Mouse (Mus musculus) midbrain, embryonic 12.5 days (tissue): ENCODE results near the gene Zic2. TPM values are rescaled to one million over a fixed set of nuclear protein-coding genes. Genes with fewer than 3 reads are reported as not detected.
A peak's percentile ranks its signal among the peaks of the same experiment; 100 is the strongest.
"Not testable (repeated sequence)": the region's sequence is repeated elsewhere in the genome, so short reads cannot be mapped to it uniquely, and the experiment has no call there.

Experiments used
- ATAC-seq: fragments of 200-750 bp; cut with Nextera tagmentation; 2 replicates; pipeline ENCODE4 v1.8.0; 2017; ENCODE audit warnings: low read depth, moderate TSS enrichment, moderate library complexity; ENCODE audit not compliant: low FRiP score
- H3K27ac ChIP-seq: fragments of 300-500 bp; sonication (generic); replicated peaks from 2 replicates; pipeline ENCODE4 v1.5.1; 2016; ENCODE audit warnings: mild to moderate bottlenecking
- H3K27me3 ChIP-seq: fragments of 300-500 bp; sonication (generic); 2 replicates; pipeline ENCODE4 v1.6.1; 2016; ENCODE audit warnings: mild to moderate bottlenecking
- H3K36me3 ChIP-seq: fragments of 300-500 bp; sonication (generic); 2 replicates; pipeline ENCODE4 v1.6.1; 2016
- H3K4me1 ChIP-seq: fragments of 300-500 bp; sonication (generic); 2 replicates; pipeline ENCODE4 v1.6.1; 2016
- H3K4me2 ChIP-seq: fragments of 300-500 bp; sonication (generic); replicated peaks from 2 replicates; pipeline ENCODE4 v1.6.1; 2016; ENCODE audit warnings: mild to moderate bottlenecking, moderate library complexity
- H3K4me3 ChIP-seq: fragments of 300-500 bp; sonication (generic); 2 replicates; pipeline ENCODE4 v1.5.1; 2016; ENCODE audit warnings: mild to moderate bottlenecking
- H3K9ac ChIP-seq: fragments of 300-500 bp; sonication (generic); replicated peaks from 2 replicates; pipeline ENCODE4 v1.6.1; 2016; ENCODE audit warnings: mild to moderate bottlenecking, moderate library complexity
- H3K9me3 ChIP-seq: fragments of 300-500 bp; sonication (generic); 2 replicates; pipeline ENCODE4 v1.6.1; 2016; ENCODE audit warnings: mild to moderate bottlenecking
- WGBS: fragments of 180-500 bp; shearing (Covaris S2); methylation state at CpG from one replicate; pipeline ENCODE4 v1.1.7; 2016; 5-methylcytosine and 5-hydroxymethylcytosine counted together
- polyA plus RNA-seq: library from polyadenylated mRNA; unstranded; fragments of >200 nt; fragmentation: Nextera tagmentation; extraction: Ambion mirVana; gene quantifications from 2 replicates; pipeline ENCODE4 v1.2.1, GENCODE M21; 2016

Zic2 gene
- polyA plus RNA-seq, 1 experiment from 2014 or later: 14.2 TPM

GRCm38 (mm10) chr14:122452701-122453387 lies 22.4 kb upstream of the Zic2 start:
- Histone ChIP-seq H3K9ac (no peak overlapping the region), H3K4me3 (peak overlapping the region; percentile 18; the same call in 1 of the 2 replicates), H3K27me3 (peaks cover 61% of the 10 kb centered on the region)

GRCm38 (mm10) chr14:122453388-122453995 lies 21.7 kb upstream of the Zic2 start:
- H3K27me3 ChIP-seq: peaks cover 55% of the 10 kb centered on the region
- H3K9ac ChIP-seq: peak overlapping the region; percentile 6; the same call in 1 of the 2 replicates
- WGBS: under 1% methylated on average over 32 of the region's 32 CpGs

More at GRCm38 (mm10) chr14:122452701-122453387, 22.4 kb upstream of the Zic2 start:
- Histone ChIP-seq H3K27ac (peak overlapping the region; percentile 88), H3K4me2 (peak overlapping the region; percentile 41), H3K9me3 (no peaks in the 10 kb centered on the region), H3K36me3 (no peaks in the 10 kb centered on the region), H3K4me1 (peaks cover 60% of the 10 kb centered on the region)
- WGBS: 4% methylated on average over 13 of the region's 13 CpGs
- ATAC-seq: peak; percentile 57

DNA sequence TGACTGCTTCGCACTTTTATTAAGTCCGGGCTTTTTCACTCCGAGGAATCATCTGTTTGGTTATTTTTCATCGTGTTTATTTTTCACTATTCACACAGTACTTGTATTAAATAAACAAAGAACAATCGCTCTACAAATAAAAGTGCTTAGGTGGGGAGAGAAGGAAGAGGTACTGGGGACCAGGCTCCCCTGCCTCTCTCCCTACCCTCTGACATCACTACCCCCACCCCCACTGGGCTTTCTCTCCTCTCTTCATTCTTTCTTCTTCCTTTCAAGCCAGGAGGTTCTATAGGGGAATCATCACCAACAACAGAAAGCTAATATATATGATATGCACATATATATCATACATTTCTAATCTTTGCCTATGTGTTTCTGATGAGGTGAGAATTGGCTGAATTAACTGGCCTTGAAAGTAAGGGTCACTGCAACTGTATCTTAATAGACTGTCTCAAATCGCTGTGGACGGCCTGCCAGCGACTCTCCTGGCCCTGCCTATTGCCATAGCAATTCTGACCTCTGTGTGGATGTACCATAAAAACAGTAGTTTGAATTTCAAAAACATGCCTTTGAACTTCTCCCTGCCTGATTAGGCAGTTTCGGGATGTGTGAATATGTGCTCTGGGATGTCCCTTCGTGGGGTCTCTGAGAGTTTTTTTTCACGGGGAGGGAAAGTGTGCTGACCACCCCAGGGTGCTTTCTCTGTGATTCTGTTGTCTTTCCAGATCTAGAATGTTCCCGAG lies 21.1 kb upstream of the Zic2 start:
- H3K4me3 ChIP-seq: no peak overlapping the region; the same call in 1 of the 2 replicates
- H3K36me3 ChIP-seq: no peaks in the 10 kb centered on the region
- peaks cover 55% of the 10 kb centered on the region for H3K27me3 ChIP-seq
- WGBS: 3% methylated on average over 12 of the region's 12 CpGs
- H3K9ac ChIP-seq: 0 out of 2 replicates have a peak overlapping the region, but pooled peaks have one; percentile 6
- H3K4me1 ChIP-seq: peaks cover 60% of the 10 kb centered on the region
- peak; percentile 45 for ATAC-seq
- peak overlapping the region; percentile 41 for H3K4me2 ChIP-seq
- no peaks in the 10 kb centered on the region for H3K9me3 ChIP-seq
- peak overlapping the region; percentile 88 for H3K27ac ChIP-seq

More at GRCm38 (mm10) chr14:122453388-122453995, 21.7 kb upstream of the Zic2 start:
- H3K4me2 ChIP-seq: peak overlapping the region; percentile 41
- H3K4me3 ChIP-seq: peak overlapping the region; percentile 18
- H3K4me1 ChIP-seq: peaks cover 60% of the 10 kb centered on the region
- peak overlapping the region; percentile 88 for H3K27ac ChIP-seq
- H3K36me3 ChIP-seq: no peaks in the 10 kb centered on the region
- ATAC-seq: peak; percentile 85
- H3K9me3 ChIP-seq: no peaks in the 10 kb centered on the region

DNA sequence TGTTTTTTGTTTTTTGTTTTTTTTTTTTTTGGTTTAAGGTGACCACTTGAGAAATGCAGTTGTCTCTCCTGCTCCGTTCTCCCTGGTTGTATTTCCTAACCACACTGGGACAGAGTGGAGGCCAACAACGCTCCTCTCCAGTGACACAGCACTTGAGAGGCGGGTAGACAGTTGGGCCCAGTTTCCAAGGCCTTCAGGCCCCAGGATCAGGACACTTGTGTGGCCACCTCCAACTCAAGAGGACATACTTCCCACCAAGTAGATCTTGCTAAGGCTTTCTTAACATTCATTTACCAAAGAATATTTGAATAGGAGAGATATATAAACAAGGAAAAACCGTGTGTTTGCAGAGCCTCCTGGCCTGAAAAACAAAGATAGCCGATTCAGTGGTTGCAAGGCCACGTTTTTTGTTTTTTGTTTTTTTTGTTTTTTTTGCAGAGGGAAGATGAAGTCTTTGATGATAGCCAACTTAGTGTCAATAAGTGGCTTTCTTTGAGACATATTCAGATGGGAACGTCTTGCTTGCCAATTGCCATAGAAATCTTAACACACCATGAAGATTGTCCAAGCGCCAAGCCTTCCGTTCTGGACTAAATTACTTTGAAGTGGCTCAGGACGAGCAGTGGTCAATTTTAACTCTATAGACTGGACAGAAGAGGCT lies 20.2 kb upstream of the Zic2 start:
- H3K27me3 ChIP-seq: peaks cover 55% of the 10 kb centered on the region
- no peak overlapping the region for H3K4me2 ChIP-seq
- H3K9me3 ChIP-seq: no peaks in the 10 kb centered on the region
- H3K9ac ChIP-seq: no peak overlapping the region
- H3K4me3 ChIP-seq: no peak overlapping the region
- peaks cover 53% of the 10 kb centered on the region for H3K4me1 ChIP-seq
- peak overlapping the region; percentile 78 for H3K27ac ChIP-seq
- H3K36me3 ChIP-seq: no peaks in the 10 kb centered on the region
- no peak for ATAC-seq
- 12% methylated on average over 10 of the region's 10 CpGs for WGBS

DNA sequence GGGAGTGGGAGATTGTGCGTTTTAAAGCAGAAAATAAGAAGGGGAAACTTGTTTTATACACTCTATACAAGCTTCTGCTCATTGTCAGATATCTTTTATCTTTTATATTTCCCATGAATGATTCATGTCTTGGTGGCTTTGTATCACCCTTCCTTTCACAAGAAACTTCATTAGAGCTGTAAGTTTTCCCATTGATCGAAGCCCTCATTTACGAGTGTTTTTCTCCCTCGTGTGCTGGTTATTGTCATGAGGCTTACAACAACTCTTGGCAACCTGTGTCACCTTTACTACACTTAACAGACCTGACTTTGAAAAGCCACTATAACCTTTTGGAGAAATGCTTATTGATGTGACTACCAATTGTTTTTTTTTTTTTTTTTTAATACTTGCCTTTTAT lies 19.7 kb upstream of the Zic2 start:
- Histone ChIP-seq H3K27ac (peak overlapping the region; percentile 78), H3K9ac (no peak overlapping the region), H3K36me3 (no peaks in the 10 kb centered on the region), H3K4me1 (peaks cover 48% of the 10 kb centered on the region), H3K27me3 (peaks cover 55% of the 10 kb centered on the region), H3K4me3 (no peak overlapping the region), H3K9me3 (no peaks in the 10 kb centered on the region), H3K4me2 (no peak overlapping the region)
- no peak for ATAC-seq
- WGBS: 16% methylated on average over 4 of the region's 4 CpGs

DNA sequence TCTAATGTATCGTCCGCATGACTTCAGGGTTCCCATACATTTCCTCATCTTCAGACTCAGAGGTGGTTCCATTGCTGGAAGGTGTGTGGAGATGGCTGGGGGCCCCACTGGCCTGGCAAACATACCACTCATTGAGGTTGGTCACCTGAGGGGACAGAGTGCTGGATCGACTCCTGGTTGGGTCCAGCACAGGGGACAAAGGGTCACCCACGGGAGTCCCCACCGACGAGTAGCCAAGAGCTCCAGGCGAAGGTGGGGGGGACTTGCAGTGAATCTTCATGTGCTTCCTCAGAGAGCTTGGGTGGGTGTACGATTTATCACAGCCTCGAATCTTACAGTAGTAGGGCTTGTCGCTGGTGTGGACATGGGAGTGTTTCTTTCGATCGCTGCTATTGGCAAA lies 15.9 kb upstream of the Zic2 start:
- H3K27ac ChIP-seq, ATAC-seq, H3K9ac ChIP-seq, H3K36me3 ChIP-seq, H3K9me3 ChIP-seq: not testable (repeated sequence)
- H3K4me3 ChIP-seq: peak overlapping the region; percentile 27; the same call in 1 of the 2 replicates
- peak overlapping the region; percentile 44 for H3K4me2 ChIP-seq
- 76% methylated on average over 11 of the region's 12 CpGs for WGBS
- peaks cover 55% of the 10 kb centered on the region for H3K27me3 ChIP-seq
- peaks cover 27% of the 10 kb centered on the region for H3K4me1 ChIP-seq

DNA sequence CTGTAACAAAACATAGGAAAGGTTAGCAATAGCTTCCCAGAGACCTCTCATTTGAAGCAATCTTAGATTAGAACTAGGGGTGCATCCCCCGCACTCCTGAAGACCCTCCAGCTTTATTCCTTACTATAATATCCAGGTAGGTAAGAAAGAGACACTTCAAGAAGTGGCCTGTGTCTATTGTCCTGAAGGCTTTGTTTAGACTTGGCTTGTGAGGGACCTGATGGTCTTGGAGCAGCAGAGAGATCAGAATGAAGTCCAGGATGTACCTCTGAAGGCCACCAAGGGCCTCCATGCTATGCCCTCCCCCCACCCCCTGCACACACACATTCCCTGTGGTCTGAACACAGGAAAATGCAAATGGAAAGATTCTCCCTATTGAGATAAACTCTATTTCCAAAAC lies 15.5 kb upstream of the Zic2 start:
- H3K9me3 ChIP-seq: no peaks in the 10 kb centered on the region
- peaks cover 28% of the 10 kb centered on the region for H3K4me1 ChIP-seq
- WGBS: 89% methylated on average over 1 of the region's 1 CpGs
- H3K9ac ChIP-seq: peak overlapping the region; percentile 37; the same call in 1 of the 2 replicates
- peaks cover 59% of the 10 kb centered on the region for H3K27me3 ChIP-seq
- H3K36me3 ChIP-seq: no peaks in the 10 kb centered on the region
- peak overlapping the region; percentile 44 for H3K4me2 ChIP-seq
- peak overlapping the region; percentile 27 for H3K4me3 ChIP-seq
- H3K27ac ChIP-seq: no peak overlapping the region
- ATAC-seq: no peak

DNA sequence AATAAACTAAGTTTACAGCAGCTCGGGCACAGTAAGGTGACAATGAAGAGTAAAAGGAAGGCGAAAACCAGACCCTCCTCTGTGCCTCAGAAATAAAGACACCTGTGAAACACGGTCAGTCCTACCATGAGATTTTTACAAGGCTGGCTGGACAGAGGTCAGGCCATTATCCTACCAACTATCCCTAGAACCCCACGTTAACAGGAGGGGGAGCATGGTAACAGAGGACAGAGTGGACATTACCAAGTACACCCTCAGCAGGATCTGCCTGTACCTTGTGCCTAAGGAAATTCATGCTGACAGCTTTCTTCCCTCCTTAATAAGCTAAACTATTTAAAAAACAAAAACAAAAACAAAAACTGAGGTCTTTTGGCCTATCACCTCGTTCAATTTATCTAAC lies 15.0 kb upstream of the Zic2 start:
- peaks cover 61% of the 10 kb centered on the region for H3K27me3 ChIP-seq
- H3K9ac ChIP-seq: peak overlapping the region; percentile 37
- H3K27ac ChIP-seq: peak overlapping the region; percentile 32; the same call in 1 of the 2 replicates
- WGBS: 41% methylated on average over 5 of the region's 5 CpGs
- H3K4me1 ChIP-seq: peaks cover 30% of the 10 kb centered on the region
- peak overlapping the region; percentile 27 for H3K4me3 ChIP-seq
- H3K9me3 ChIP-seq: no peaks in the 10 kb centered on the region
- H3K36me3 ChIP-seq: no peaks in the 10 kb centered on the region
- ATAC-seq: no peak
- H3K4me2 ChIP-seq: peak overlapping the region; percentile 44

DNA sequence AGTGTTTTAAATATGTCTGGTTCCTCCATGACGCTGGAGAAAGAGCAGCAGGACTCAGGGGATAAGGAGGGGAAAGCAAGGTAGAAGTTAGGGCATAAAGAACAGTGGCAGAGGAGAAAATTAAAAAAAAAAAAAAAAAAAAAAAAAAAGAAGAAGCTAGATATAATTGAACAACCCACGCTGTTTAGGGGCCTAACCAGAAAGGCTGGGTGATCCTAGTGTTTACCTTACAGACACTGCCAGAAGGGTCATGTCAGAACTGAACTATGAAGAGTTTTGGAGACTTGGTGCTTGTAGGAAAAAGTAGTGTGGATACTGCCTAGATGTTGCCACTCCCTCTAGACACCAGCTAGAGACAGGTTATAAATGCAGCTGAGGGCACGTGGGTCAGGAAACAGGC lies 13.7 kb upstream of the Zic2 start:
- Histone ChIP-seq H3K27ac (peak overlapping the region; percentile 96), H3K9ac (peak overlapping the region; percentile 84), H3K36me3 (no peaks in the 10 kb centered on the region), H3K9me3 (no peaks in the 10 kb centered on the region), H3K27me3 (peaks cover 70% of the 10 kb centered on the region), H3K4me3 (peak overlapping the region; percentile 66), H3K4me2 (peak overlapping the region; percentile 78), H3K4me1 (peaks cover 33% of the 10 kb centered on the region)
- 9% methylated on average over 3 of the region's 3 CpGs for WGBS
- no peak for ATAC-seq

DNA sequence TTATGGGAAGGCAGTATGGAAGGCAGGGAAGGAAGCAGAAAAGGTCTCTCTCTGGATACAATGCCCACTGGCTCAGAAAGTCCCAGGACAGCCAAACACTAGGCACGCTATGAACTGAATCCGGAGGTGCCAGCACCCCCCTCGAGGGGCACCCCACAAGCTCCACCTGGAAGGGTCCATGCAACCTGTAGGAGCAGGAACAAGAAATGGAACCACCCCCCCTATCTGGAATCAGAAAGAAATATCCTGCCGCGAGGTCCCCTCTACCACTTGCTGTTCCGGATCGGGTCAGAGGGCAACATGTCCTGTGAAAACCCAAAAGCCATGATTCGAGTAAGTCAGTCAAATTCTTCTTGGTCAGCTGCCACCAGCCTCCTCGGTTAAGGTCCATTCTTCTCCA lies 13.3 kb upstream of the Zic2 start:
- Histone ChIP-seq H3K4me3 (peak overlapping the region; percentile 66), H3K9ac (peak overlapping the region; percentile 84), H3K4me2 (peak overlapping the region; percentile 78), H3K27ac (peak overlapping the region; percentile 96), H3K9me3 (no peaks in the 10 kb centered on the region), H3K4me1 (peaks cover 33% of the 10 kb centered on the region), H3K36me3 (no peaks in the 10 kb centered on the region), H3K27me3 (peaks cover 74% of the 10 kb centered on the region)
- ATAC-seq: no peak
- 6% methylated on average over 9 of the region's 9 CpGs for WGBS

DNA sequence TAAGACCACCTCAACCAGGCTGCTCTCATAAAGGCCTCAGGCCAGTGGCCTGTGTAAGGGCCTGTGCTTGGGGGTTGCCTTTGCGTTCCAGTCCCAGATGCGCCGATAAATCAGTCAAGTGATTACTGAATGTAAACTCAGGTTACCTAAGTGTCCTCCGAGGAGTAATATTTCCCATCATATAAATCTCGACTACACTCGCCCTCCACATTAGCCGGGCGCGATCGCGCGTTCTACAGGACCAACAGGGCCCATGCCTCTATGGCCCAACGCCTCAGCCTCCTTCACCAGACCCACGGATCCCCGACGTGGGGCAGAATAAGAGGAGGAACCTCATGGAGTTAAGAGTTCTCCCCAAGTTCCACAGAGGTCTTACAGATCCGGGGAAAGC lies 12.6 kb upstream of the Zic2 start:
- Histone ChIP-seq H3K4me3 (peak overlapping the region; percentile 66), H3K9ac (peak overlapping the region; percentile 84), H3K36me3 (no peaks in the 10 kb centered on the region), H3K4me1 (peaks cover 33% of the 10 kb centered on the region), H3K27me3 (peaks cover 80% of the 10 kb centered on the region), H3K9me3 (no peaks in the 10 kb centered on the region), H3K4me2 (peak overlapping the region; percentile 78), H3K27ac (peak overlapping the region; percentile 96)
- WGBS: 5% methylated on average over 17 of the region's 17 CpGs
- ATAC-seq: no peak
